Mouse (Mus musculus): ENCODE data around the gene Caml.

DNA sequence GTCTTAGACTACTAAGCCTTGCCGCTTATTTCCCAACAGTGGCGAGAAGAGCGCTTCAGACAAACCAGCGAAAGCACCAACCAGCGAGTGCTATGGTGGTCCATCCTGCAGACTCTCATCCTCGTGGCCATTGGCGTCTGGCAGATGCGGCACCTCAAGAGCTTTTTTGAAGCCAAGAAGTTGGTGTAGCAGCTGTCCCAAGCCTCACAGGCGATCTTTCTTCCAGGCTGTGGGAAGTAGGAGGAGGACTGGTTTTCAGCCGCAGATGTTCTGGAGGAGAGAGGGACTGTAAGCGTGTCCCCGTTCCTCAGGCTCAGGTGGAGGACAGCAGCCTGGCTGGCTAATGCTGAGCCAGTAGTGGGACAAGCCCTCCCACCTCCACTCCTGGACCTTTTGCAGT lies 26.0 kb upstream of the Caml start:
- TF ChIP-seq ZC3H11A (IDR thresholded peaks at IDR 0.05; ENCODE audit: borderline replicate concordance, low read depth, low read length) (no peak), HCFC1 (IDR thresholded peaks at IDR 0.05; ENCODE audit: borderline replicate concordance, insufficient read depth, low read length) (no peak), CHD2 (IDR thresholded peaks at IDR 0.05; ENCODE audit: low read depth, low read length) (no peak)

Measured in ES-E14 (cell line).